Mouse (Mus musculus) midbrain, embryonic 15.5 days (tissue): ENCODE measurements around the gene Pex11g. TPM values are rescaled to one million over a fixed set of nuclear protein-coding genes. Genes with fewer than 3 reads are reported as not detected.

Experiments
- ATAC-seq: fragments of 200-750 bp; cut with Nextera tagmentation; replicated peaks from 2 replicates; pipeline ENCODE4 v1.8.0; 2017; ENCODE audit warnings: moderate TSS enrichment
- H3K27ac ChIP-seq: fragments of 300-500 bp; sonication (generic); 2 replicates; pipeline ENCODE4 v1.5.1; 2015; ENCODE audit warnings: mild to moderate bottlenecking, inconsistent platforms
- H3K27me3 ChIP-seq: fragments of 300-500 bp; sonication (generic); replicated peaks from 2 replicates; pipeline ENCODE4 v1.6.1; 2015; ENCODE audit warnings: inconsistent platforms
- H3K36me3 ChIP-seq: fragments of 300-500 bp; sonication (generic); replicated peaks from 2 replicates; pipeline ENCODE4 v1.6.1; 2015; ENCODE audit warnings: inconsistent platforms
- H3K4me1 ChIP-seq: fragments of 300-500 bp; sonication (generic); 2 replicates; pipeline ENCODE4 v1.6.1; 2015; ENCODE audit warnings: inconsistent platforms
- H3K4me2 ChIP-seq: fragments of 300-500 bp; sonication (generic); 2 replicates; pipeline ENCODE4 v1.6.1; 2015; ENCODE audit warnings: inconsistent platforms, mild to moderate bottlenecking, moderate library complexity
- H3K4me3 ChIP-seq: fragments of 300-500 bp; sonication (generic); 2 replicates; pipeline ENCODE4 v1.5.1; 2015; ENCODE audit warnings: mild to moderate bottlenecking, inconsistent platforms
- H3K9ac ChIP-seq: fragments of 300-500 bp; sonication (generic); 2 replicates; pipeline ENCODE4 v1.6.1; 2015; ENCODE audit warnings: mild to moderate bottlenecking, inconsistent platforms
- H3K9me3 ChIP-seq: fragments of 300-500 bp; sonication (generic); 2 replicates; pipeline ENCODE4 v1.6.1; 2016; ENCODE audit warnings: inconsistent platforms
- WGBS: fragments of 180-500 bp; shearing (Covaris S2); methylation state at CpG from one replicate; pipeline ENCODE4 v1.1.7; 2015; ENCODE audit warnings: mixed read lengths; 5-methylcytosine and 5-hydroxymethylcytosine counted together
- polyA plus RNA-seq: library from polyadenylated mRNA; unstranded; fragments of >200 nt; fragmentation: Nextera tagmentation; extraction: Ambion mirVana; gene quantifications from 2 replicates; pipeline ENCODE4 v1.2.1, GENCODE M21; 2015

Pex11g gene
- polyA plus RNA-seq, 1 experiment from 2014 or later = 4.9 TPM

DNA sequence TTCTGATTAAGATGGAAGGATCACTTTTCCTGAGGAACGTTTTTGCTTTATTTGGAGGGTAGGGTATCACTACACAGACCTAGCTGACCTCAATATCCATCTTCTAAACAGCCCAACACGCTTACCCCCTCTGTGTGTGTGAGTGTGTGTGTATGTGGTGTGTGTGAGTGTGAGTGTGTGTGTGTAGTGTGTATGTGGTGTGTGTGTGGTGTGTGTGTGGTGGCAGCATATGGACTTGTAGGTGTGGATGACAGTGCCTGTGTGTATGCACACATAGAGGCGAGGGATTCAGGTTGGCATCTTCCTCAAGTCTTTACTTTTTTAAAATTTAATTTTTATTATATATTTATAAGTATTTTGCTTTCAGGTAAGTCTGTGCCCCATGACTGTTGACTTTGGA is 31.1 kb upstream of the Pex11g start:
- 93% methylated on average over 3 of the region's 3 CpGs for WGBS

DNA sequence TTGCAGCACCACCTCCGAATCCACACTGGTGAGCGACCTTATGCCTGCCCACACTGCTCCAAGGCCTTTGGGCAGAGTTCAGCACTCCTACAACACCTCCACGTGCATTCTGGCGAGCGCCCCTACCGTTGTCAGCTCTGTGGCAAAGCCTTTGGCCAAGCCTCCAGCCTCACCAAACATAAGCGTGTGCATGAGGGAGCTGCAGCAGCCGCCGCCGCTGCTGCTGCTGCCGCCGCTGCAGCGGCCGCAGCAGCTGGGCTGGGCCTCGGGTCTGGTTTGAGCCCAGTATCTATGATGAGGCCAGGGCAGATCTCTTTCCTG is 28.9 kb upstream of the Pex11g start:
- H3K4me2 ChIP-seq = no peak overlapping the region
- H3K9me3 ChIP-seq = no peaks in the 10 kb centered on the region
- no peaks in the 10 kb centered on the region for H3K27me3 ChIP-seq
- peaks cover 46% of the 10 kb centered on the region for H3K4me1 ChIP-seq
- no peak overlapping the region for H3K9ac ChIP-seq
- H3K4me3 ChIP-seq = no peak overlapping the region
- H3K36me3 ChIP-seq = peaks cover 22% of the 10 kb centered on the region
- WGBS = 93% methylated on average over 15 of the region's 15 CpGs
- no peak for ATAC-seq
- no peak overlapping the region for H3K27ac ChIP-seq

More for the DNA sequence above, 31.1 kb upstream of the Pex11g start:
- ATAC-seq = no peak
- Histone ChIP-seq H3K27me3 (no peaks in the 10 kb centered on the region), H3K27ac (no peak overlapping the region), H3K4me1 (peaks cover 52% of the 10 kb centered on the region), H3K4me3 (no peak overlapping the region), H3K9me3 (no peaks in the 10 kb centered on the region), H3K4me2 (no peak overlapping the region), H3K9ac (no peak overlapping the region), H3K36me3 (peaks cover 22% of the 10 kb centered on the region)

DNA sequence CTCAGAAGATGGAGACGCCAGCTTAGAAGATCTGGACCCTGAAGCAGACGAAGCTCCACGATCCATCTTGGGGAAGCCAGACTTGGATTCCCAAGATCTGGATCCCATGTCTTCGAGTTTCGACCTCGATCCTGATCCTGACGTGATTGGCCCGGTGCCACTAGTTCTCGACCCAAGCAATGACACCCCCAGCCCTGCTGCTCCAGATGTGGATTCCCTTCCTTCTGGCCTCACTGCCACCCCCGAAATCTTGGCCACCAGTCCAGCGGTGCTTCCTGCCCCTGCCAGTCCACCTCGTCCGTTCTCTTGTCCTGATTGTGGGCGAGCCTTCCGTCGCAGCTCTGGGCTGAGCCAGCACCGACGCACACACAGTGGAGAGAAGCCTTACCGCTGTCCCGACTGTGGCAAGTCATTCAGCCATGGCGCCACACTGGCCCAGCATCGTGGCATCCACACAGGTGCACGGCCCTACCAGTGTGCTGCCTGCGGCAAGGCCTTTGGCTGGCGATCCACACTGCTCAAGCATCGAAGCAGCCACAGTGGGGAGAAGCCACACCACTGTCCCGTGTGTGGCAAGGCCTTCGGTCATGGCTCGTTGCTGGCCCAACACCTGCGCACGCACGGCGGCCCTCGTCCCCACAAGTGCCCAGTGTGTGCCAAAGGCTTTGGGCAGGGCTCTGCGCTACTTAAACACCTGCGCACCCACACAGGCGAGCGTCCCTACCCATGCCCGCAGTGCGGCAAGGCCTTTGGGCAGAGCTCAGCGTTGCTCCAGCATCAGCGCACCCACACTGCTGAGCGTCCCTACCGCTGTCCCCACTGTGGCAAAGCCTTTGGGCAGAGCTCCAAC is 28.3 kb upstream of the Pex11g start:
- Histone ChIP-seq H3K27me3 (no peaks in the 10 kb centered on the region), H3K36me3 (peaks cover 22% of the 10 kb centered on the region), H3K27ac (no peak overlapping the region), H3K9me3 (no peaks in the 10 kb centered on the region), H3K4me1 (peaks cover 40% of the 10 kb centered on the region), H3K4me2 (no peak overlapping the region), H3K9ac (no peak overlapping the region), H3K4me3 (no peak overlapping the region)
- 95% methylated on average over 44 of the region's 44 CpGs for WGBS
- ATAC-seq = no peak

DNA sequence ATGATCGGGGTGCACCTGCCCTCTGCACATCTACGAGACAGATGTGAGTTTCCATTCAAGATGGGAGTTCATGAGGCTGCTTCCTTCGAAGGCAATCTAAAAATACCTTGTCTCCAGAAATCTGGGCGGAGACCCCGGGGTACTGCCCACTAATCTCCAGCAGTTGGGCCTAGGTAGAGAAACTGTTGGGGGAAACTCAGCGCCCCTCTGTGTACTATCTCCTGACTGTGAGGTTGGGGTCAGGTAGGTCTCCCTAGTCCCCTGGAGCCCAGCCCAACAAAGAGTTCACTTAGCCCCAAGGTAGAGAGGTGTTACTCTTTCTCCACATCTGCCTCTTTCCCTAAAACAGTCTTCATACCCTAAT is 26.3 kb upstream of the Pex11g start:
- Histone ChIP-seq H3K4me1 (peaks cover 32% of the 10 kb centered on the region), H3K9ac (peak overlapping the region; percentile 98), H3K36me3 (peaks cover 22% of the 10 kb centered on the region), H3K27ac (peak overlapping the region; percentile 87), H3K4me3 (peak overlapping the region; percentile 64), H3K27me3 (no peaks in the 10 kb centered on the region), H3K9me3 (no peaks in the 10 kb centered on the region), H3K4me2 (peak overlapping the region; percentile 62)
- ATAC-seq = peak; percentile 8
- WGBS = 34% methylated on average over 6 of the region's 6 CpGs

- Histone ChIP-seq H3K4me1 (peaks cover 31% of the 10 kb centered on the region), H3K27ac (peak within 1 kb of the TSS; percentile 87), H3K9me3 (no peaks in the 10 kb centered on the region), H3K4me3 (peak within 1 kb of the TSS; percentile 64), H3K27me3 (no peaks in the 10 kb centered on the region), H3K36me3 (peaks cover 22% of the 10 kb centered on the region), H3K9ac (peak within 1 kb of the TSS; percentile 98), H3K4me2 (peak within 1 kb of the TSS; percentile 62)
- under 1% methylated on average over 63 of the region's 64 CpGs for WGBS
- peak; percentile 91 for ATAC-seq
These were observed 25.7 kb upstream of the Pex11g start, which contains the start of gene Zfp358 for GRCm38 (mm10) chr8:3492901-3493844. Gene Zfp358 (plus strand): TSS chr8:3493138.

- Histone ChIP-seq H3K36me3 (no peaks in the 10 kb centered on the region), H3K4me1 (no peaks in the 10 kb centered on the region), H3K27ac (no peak overlapping the region), H3K9ac (no peak overlapping the region), H3K4me3 (no peak overlapping the region), H3K27me3 (no peaks in the 10 kb centered on the region), H3K9me3 (no peaks in the 10 kb centered on the region), H3K4me2 (no peak overlapping the region)
- WGBS = 25% methylated on average over 5 of the region's 5 CpGs
- 0 out of 2 replicates have a peak, but pooled peaks have one; percentile 35 for ATAC-seq
These were observed 17.7 kb upstream of the Pex11g start for GRCm38 (mm10) chr8:3485192-3485591.

DNA sequence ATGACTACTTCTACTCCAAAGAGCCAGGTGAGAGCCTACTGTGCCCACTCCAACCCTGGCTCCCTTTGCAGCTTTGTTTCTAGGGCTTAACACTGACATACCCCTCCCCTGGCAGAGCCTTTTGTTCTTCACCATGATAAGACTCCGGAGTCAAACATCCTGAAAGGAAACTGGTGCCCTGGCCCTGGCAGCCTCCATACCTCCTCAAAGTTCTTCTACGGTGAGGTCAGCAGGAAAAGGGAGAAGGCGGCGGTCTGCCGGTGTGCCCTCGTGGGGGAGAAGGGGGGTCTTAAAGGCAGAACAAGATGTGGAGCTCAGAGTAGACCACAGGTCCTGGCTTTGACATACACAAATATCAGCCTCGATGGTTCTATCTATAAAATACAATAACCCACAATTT is 16.1 kb upstream of the Pex11g start:
- H3K4me2 ChIP-seq = no peak overlapping the region
- 86% methylated on average over 7 of the region's 7 CpGs for WGBS
- no peak overlapping the region for H3K4me3 ChIP-seq
- H3K27me3 ChIP-seq = no peaks in the 10 kb centered on the region
- no peaks in the 10 kb centered on the region for H3K4me1 ChIP-seq
- no peaks in the 10 kb centered on the region for H3K36me3 ChIP-seq
- ATAC-seq = no peak
- no peak overlapping the region for H3K27ac ChIP-seq
- H3K9ac ChIP-seq = no peak overlapping the region
- no peaks in the 10 kb centered on the region for H3K9me3 ChIP-seq

DNA sequence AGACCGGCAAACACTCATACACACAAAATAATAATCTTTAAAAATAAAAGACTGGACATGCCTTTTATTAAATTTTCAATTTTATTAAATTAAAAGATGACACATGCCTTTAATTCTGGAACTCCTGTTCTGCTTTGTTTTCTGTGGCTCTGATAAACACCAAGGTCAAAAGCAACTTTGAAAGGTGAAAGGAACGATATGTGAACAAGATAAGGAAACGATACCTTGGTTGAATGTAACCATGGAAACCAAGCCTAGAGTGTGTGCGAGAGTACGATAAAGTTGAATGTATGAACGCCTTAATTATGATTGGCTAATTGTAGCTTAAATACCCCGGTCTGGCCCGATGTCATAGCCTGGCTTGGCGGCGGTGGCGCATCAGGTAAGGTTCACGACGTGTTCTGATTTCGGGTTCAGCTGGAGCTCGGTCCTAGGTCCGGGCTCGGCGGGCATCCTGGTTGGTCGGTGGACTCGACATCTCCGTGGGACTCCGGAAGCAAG is 14.8 kb upstream of the Pex11g start:
- 88% methylated on average over 22 of the region's 22 CpGs for WGBS
- Histone ChIP-seq H3K9me3 (no peaks in the 10 kb centered on the region), H3K4me3 (no peak overlapping the region), H3K27me3 (no peaks in the 10 kb centered on the region), H3K36me3 (no peaks in the 10 kb centered on the region), H3K27ac (no peak overlapping the region), H3K4me2 (no peak overlapping the region), H3K4me1 (no peaks in the 10 kb centered on the region), H3K9ac (no peak overlapping the region)
- no peak for ATAC-seq

GRCm38 (mm10) chr8:3481605-3482004 is 14.1 kb upstream of the Pex11g start:
- no peaks in the 10 kb centered on the region for H3K4me1 ChIP-seq
- H3K27me3 ChIP-seq = no peaks in the 10 kb centered on the region
- 63% methylated on average over 5 of the region's 5 CpGs for WGBS
- H3K9ac ChIP-seq = no peak overlapping the region
- no peak overlapping the region for H3K4me3 ChIP-seq
- H3K36me3 ChIP-seq = no peaks in the 10 kb centered on the region
- no peak overlapping the region for H3K27ac ChIP-seq
- no peaks in the 10 kb centered on the region for H3K9me3 ChIP-seq
- H3K4me2 ChIP-seq = no peak overlapping the region
- ATAC-seq = no peak

DNA sequence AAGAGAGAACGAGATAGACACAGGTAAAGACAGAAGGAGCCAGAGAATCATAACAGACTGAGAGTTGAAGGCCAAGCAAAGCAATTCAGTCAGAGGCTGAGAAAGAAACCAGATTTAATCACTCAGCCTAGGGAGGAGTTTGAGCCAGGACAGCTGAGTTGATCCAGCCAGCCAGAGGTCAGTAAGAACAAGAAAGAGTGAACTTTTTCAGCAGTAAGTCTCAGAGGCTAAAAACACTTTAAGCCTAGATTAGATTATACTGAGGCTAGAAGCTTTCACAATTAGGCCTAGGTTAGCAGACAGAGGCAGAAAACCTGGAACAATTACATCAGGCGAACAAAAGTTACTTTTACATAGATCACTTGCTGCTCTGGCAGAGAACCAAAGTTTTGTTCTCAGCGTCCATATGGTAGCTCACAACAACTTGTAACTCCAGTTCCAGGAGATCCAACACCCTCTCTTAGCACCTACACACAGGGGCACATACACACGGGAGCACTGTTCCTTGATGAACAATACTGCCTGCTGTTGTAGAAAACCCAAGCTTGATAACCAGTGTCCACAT is 12.8 kb upstream of the Pex11g start:
- no peak overlapping the region for H3K4me3 ChIP-seq
- no peaks in the 10 kb centered on the region for H3K36me3 ChIP-seq
- 78% methylated on average over 4 of the region's 4 CpGs for WGBS
- H3K9ac ChIP-seq = no peak overlapping the region
- peaks cover 5% of the 10 kb centered on the region; the same call in 1 of the 2 replicates for H3K4me1 ChIP-seq
- no peak overlapping the region for H3K27ac ChIP-seq
- no peaks in the 10 kb centered on the region for H3K27me3 ChIP-seq
- no peaks in the 10 kb centered on the region for H3K9me3 ChIP-seq
- no peak overlapping the region for H3K4me2 ChIP-seq
- no peak for ATAC-seq

DNA sequence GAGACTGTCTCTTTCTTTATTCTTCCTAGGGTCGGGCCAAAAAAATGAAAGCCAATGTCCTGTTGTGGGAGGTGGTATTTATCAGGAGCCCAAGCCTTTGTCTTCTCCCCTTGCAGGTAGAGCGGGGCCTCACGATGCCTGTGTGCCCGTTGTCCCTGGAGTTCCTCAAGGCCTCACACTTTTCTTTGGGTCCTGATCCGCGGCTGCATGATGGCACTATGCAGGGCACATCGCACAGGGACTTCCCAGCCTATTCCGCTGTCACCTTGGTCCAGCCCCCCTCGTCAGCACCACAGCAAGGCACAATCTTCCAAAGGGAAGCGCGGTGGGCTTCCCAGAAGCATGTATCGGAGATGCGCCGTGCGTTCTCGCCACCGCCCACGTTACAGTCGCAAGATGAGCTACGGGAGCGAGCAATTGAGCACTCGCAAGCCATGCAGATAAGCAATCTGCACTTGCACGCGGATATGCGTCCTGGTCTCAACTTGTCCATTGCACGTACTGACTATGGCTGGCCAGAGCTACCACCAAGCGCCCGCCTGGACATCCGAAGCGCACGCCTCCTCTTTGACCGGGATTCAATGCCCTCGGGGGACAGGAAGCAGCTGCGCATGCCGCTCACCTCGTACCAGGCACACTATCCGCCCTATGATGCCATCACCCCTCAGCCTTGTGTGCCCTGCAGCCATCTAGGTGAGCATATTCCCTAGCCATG is 8.4 kb upstream of the Pex11g start:
- Histone ChIP-seq H3K4me3 (peak overlapping the region; percentile 34), H3K36me3 (no peaks in the 10 kb centered on the region), H3K9me3 (no peaks in the 10 kb centered on the region), H3K4me2 (peak overlapping the region; percentile 51), H3K4me1 (peaks cover 5% of the 10 kb centered on the region; the same call in 1 of the 2 replicates), H3K9ac (peak overlapping the region; percentile 37; the same call in 1 of the 2 replicates), H3K27me3 (no peaks in the 10 kb centered on the region), H3K27ac (no peak overlapping the region)
- peak; percentile 65 for ATAC-seq
- 28% methylated on average over 37 of the region's 37 CpGs for WGBS
